Mouse (Mus musculus): ENCODE results near the gene Rxfp3. TPM values are rescaled to one million over a fixed set of nuclear protein-coding genes. Genes with fewer than 3 reads are reported as not detected.

Gene Rxfp3
- polyA plus RNA-seq, 1 experiment from 2014 or later: 2.5 TPM

DNA sequence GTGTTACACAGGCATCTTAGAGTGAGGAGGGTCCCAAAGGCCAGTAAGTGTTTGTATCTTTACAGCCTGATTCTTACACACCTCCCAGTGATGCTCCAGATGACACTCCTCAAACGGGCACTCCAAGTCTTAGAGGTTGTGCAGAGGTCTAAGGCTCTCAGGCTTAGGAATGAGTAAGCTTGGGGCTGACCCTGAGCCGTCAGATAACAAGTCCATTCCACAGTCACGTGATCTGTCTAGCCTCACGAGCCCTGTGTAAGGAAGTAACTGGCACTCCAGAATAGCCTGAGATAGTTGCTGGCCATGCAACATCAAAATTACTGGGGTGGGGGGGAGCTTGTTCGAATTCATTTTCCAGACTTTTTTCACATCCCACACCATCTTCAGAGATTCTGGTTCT is 2.3 kb upstream of the Rxfp3 start:
- peaks cover 12% of the 10 kb centered on the region for H3K4me1 ChIP-seq (ENCODE audit: control insufficient read depth, insufficient read depth, low read length)
- DNase-seq (no peak), ATAC-seq (ENCODE audit: low FRiP score, low TSS enrichment) (no peak)
- H3K4me3 ChIP-seq (replicated peaks; ENCODE audit: low read depth, low read length): no peak overlapping the region
- no peak overlapping the region for H3K27ac ChIP-seq (replicated peaks; ENCODE audit: low read depth, low read length)
- WGBS: 68% methylated on average over 5 of the region's 5 CpGs
- H3K36me3 ChIP-seq (ENCODE audit: control insufficient read depth, insufficient read depth, low read length): no peaks in the 10 kb centered on the region
- H3K9me3 ChIP-seq (ENCODE audit: control insufficient read depth, low read length): no peaks in the 10 kb centered on the region
- H3K9ac ChIP-seq (replicated peaks; ENCODE audit: low read length): no peak overlapping the region
- no peak overlapping the region for H3K4me2 ChIP-seq (ENCODE audit: low read length)
- H3K27me3 ChIP-seq (ENCODE audit: control insufficient read depth, insufficient read depth, low read length): peaks cover 32% of the 10 kb centered on the region

DNA sequence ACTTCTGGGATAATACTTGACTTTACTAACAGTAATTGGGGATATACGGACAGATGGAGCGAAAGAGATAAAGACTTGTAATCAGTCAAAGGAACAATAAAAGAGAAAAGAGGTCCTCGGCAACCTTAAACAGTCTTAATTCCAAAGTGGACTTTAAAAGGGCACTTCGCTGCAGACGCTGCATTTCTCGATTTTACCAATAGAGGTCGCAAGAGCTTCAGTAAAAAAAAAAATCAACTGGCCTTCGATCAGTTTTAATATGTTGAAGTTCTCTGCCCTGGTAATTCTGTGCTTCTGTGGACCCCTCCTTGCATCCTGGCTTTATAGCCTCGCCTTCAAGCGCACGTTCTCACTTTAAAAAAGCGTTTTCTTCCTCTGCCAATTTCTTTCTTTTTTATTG is 685 bp upstream of the Rxfp3 start:
- Histone ChIP-seq H3K9me3 (ENCODE audit: control insufficient read depth, low read length) (no peaks in the 10 kb centered on the region), H3K4me1 (ENCODE audit: control insufficient read depth, insufficient read depth, low read length) (peaks cover 12% of the 10 kb centered on the region), H3K27ac (replicated peaks; ENCODE audit: low read depth, low read length) (no peak overlapping the region), H3K27me3 (ENCODE audit: control insufficient read depth, insufficient read depth, low read length) (peaks cover 41% of the 10 kb centered on the region), H3K36me3 (ENCODE audit: control insufficient read depth, insufficient read depth, low read length) (no peaks in the 10 kb centered on the region), H3K4me3 (replicated peaks; ENCODE audit: low read depth, low read length) (no peak overlapping the region), H3K9ac (replicated peaks; ENCODE audit: low read length) (no peak overlapping the region), H3K4me2 (ENCODE audit: low read length) (no peak overlapping the region)
- 3% methylated on average over 12 of the region's 12 CpGs for WGBS
- DNase-seq (peak; percentile 87), ATAC-seq (ENCODE audit: low FRiP score, low TSS enrichment) (no peak)

- Histone ChIP-seq H3K27ac (replicated peaks; ENCODE audit: low read depth, low read length) (no peak overlapping the region), H3K4me2 (ENCODE audit: low read length) (peak overlapping the region; percentile 65), H3K36me3 (ENCODE audit: control insufficient read depth, insufficient read depth, low read length) (no peaks in the 10 kb centered on the region), H3K4me1 (ENCODE audit: control insufficient read depth, insufficient read depth, low read length) (peaks cover 12% of the 10 kb centered on the region), H3K9me3 (ENCODE audit: control insufficient read depth, low read length) (no peaks in the 10 kb centered on the region), H3K4me3 (replicated peaks; ENCODE audit: low read depth, low read length) (peak overlapping the region; percentile 36), H3K27me3 (ENCODE audit: control insufficient read depth, insufficient read depth, low read length) (peaks cover 41% of the 10 kb centered on the region), H3K9ac (replicated peaks; ENCODE audit: low read length) (peak overlapping the region; percentile 47; the same call in 1 of the 2 replicates)
- WGBS: 4% methylated on average over 8 of the region's 8 CpGs
- peak; percentile 43 for DNase-seq
- no peak for ATAC-seq (ENCODE audit: low FRiP score, low TSS enrichment)
Measured at GRCm38 (mm10) chr15:11037376-11037695, 455 bp downstream of the Rxfp3 start.

DNA sequence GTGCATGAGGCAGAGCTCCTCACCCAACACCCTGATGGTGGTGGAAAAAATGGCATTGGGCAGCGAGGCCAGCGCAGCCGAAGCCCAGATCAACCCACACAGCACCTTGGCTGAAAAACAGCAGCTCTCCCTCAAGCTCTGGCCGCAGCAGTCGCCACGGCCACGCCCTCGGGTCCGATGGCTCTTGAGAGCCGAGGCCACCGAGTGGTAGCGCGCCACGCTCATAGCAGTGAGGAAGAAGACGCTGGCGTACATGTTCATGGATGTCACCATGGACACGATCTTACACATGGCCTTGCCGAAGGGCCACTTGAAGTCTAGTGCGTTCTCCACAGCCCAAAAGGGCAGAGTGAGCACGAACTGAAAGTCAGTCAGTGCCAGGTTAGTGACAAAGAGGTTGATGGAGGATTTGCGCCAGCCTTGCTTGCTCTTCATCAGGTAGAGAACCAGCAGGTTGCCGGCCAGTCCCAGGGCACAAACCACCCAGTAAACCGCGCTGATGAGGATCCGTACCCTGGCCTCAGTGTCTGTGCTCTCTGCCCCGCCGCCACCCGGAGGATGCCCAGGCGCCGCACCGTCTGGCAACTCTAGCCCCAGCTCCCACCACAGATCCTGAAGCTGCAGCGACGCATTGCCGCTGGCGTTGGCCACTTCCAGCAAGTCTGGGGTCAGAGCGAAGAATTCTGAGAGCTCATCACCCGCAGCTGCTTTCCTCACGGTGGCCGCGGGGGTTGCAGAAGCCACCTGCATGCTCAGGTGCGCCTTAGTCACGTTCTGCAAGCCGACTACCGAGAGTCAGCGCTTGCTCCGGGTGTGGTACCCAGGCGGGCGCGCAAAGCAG is 1.0 kb downstream of the Rxfp3 start:
- peak overlapping the region; percentile 47; the same call in 1 of the 2 replicates for H3K9ac ChIP-seq (replicated peaks; ENCODE audit: low read length)
- peak overlapping the region; percentile 65 for H3K4me2 ChIP-seq (ENCODE audit: low read length)
- no peak overlapping the region for H3K27ac ChIP-seq (replicated peaks; ENCODE audit: low read depth, low read length)
- H3K27me3 ChIP-seq (ENCODE audit: control insufficient read depth, insufficient read depth, low read length): peaks cover 41% of the 10 kb centered on the region
- H3K36me3 ChIP-seq (ENCODE audit: control insufficient read depth, insufficient read depth, low read length): no peaks in the 10 kb centered on the region
- peaks cover 12% of the 10 kb centered on the region for H3K4me1 ChIP-seq (ENCODE audit: control insufficient read depth, insufficient read depth, low read length)
- H3K9me3 ChIP-seq (ENCODE audit: control insufficient read depth, low read length): no peaks in the 10 kb centered on the region
- ATAC-seq (ENCODE audit: low FRiP score, low TSS enrichment): no peak
- 3% methylated on average over 49 of the region's 49 CpGs for WGBS
- DNase-seq: peak; percentile 46
- H3K4me3 ChIP-seq (replicated peaks; ENCODE audit: low read depth, low read length): peak overlapping the region; percentile 36

GRCm38 (mm10) chr15:11035947-11036474 is 1.8 kb downstream of the Rxfp3 start:
- ATAC-seq (ENCODE audit: low FRiP score, low TSS enrichment): no peak
- peak overlapping the region; percentile 36 for H3K4me3 ChIP-seq (replicated peaks; ENCODE audit: low read depth, low read length)
- peak; percentile 37 for DNase-seq

DNA sequence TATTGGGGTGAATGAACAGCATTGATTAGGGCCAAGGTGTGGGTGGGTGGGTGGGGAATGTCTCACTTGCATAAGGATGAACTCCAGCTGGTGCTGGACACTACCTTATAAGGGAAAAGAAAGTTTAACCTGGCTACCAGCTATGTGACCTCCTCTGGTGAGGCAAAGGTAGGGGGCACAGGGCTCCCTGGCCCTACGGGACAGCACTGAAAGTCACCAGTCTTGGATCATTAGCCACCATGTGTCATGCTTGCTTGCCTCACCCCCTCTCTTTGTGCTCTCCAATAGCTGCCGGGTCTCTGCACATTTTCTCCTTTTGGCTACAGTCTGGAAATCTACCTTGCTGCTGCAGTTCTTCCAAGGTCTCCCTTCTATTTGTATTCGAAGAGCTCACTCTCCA is 7.6 kb downstream of the Rxfp3 start:
- no peak overlapping the region for H3K4me2 ChIP-seq (ENCODE audit: low read length)
- H3K36me3 ChIP-seq (ENCODE audit: control insufficient read depth, insufficient read depth, low read length): no peaks in the 10 kb centered on the region
- H3K4me1 ChIP-seq (ENCODE audit: control insufficient read depth, insufficient read depth, low read length): no peaks in the 10 kb centered on the region
- H3K4me3 ChIP-seq (replicated peaks; ENCODE audit: low read depth, low read length): no peak overlapping the region
- no peak overlapping the region for H3K9ac ChIP-seq (replicated peaks; ENCODE audit: low read length)
- no peak overlapping the region for H3K27ac ChIP-seq (replicated peaks; ENCODE audit: low read depth, low read length)
- no peaks in the 10 kb centered on the region for H3K9me3 ChIP-seq (ENCODE audit: control insufficient read depth, low read length)
- DNase-seq: no peak
- no peak for ATAC-seq (ENCODE audit: low FRiP score, low TSS enrichment)
- peaks cover 10% of the 10 kb centered on the region for H3K27me3 ChIP-seq (ENCODE audit: control insufficient read depth, insufficient read depth, low read length)
- 67% methylated on average over 3 of the region's 3 CpGs for WGBS

More at GRCm38 (mm10) chr15:11035947-11036474, 1.8 kb downstream of the Rxfp3 start:
- H3K4me2 ChIP-seq (ENCODE audit: low read length): peak overlapping the region; percentile 65
- H3K27me3 ChIP-seq (ENCODE audit: control insufficient read depth, insufficient read depth, low read length): peaks cover 41% of the 10 kb centered on the region
- H3K36me3 ChIP-seq (ENCODE audit: control insufficient read depth, insufficient read depth, low read length): no peaks in the 10 kb centered on the region
- WGBS: 5% methylated on average over 34 of the region's 34 CpGs
- H3K27ac ChIP-seq (replicated peaks; ENCODE audit: low read depth, low read length): no peak overlapping the region
- H3K4me1 ChIP-seq (ENCODE audit: control insufficient read depth, insufficient read depth, low read length): peaks cover 12% of the 10 kb centered on the region
- no peak overlapping the region; the same call in 1 of the 2 replicates for H3K9ac ChIP-seq (replicated peaks; ENCODE audit: low read length)
- H3K9me3 ChIP-seq (ENCODE audit: control insufficient read depth, low read length): no peaks in the 10 kb centered on the region

DNA sequence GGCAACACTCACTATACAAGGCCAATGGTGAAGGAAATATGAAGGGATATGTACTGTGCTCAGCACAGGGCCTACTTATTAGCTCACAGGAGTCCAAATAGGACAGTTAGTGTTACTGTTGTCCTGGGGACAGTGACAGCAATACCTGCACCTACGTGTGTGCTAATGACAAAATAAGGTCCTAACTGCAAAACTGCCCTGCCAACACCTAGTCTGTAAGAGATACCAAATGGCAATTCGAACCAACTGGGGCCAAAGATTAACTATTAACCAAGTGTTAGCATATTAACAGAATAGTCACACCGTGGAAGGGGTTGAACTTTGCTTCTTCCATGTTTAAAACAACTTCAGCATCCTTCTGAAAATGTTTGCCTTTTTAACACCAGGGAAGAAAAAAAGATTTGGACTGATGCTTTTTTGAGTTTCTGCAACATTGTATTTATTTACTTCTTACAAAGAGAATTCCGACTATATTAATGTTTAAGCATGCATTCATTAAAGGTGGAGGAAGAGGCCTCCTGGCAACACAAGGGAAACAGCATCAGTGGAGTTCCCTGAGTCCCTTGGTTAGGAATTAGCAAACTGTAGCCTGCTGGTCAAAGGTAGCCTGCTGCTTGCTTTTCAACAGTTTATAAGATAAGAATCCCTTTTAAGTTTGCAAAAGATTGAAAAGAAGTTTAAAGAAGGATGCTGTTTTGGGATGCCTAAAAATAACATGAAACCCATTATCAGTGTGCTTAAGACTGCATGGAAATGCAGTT is 10.8 kb downstream of the Rxfp3 start:
- H3K27me3 ChIP-seq (ENCODE audit: control insufficient read depth, insufficient read depth, low read length): no peaks in the 10 kb centered on the region
- no peaks in the 10 kb centered on the region for H3K9me3 ChIP-seq (ENCODE audit: control insufficient read depth, low read length)
- H3K27ac ChIP-seq (replicated peaks; ENCODE audit: low read depth, low read length): no peak overlapping the region
- H3K9ac ChIP-seq (replicated peaks; ENCODE audit: low read length): no peak overlapping the region
- H3K4me1 ChIP-seq (ENCODE audit: control insufficient read depth, insufficient read depth, low read length): no peaks in the 10 kb centered on the region
- H3K4me3 ChIP-seq (replicated peaks; ENCODE audit: low read depth, low read length): no peak overlapping the region
- H3K36me3 ChIP-seq (ENCODE audit: control insufficient read depth, insufficient read depth, low read length): no peaks in the 10 kb centered on the region
- ATAC-seq (ENCODE audit: low FRiP score, low TSS enrichment) (no peak), DNase-seq (no peak)
- WGBS: 85% methylated on average over 4 of the region's 4 CpGs
- H3K4me2 ChIP-seq (ENCODE audit: low read length): no peak overlapping the region

DNA sequence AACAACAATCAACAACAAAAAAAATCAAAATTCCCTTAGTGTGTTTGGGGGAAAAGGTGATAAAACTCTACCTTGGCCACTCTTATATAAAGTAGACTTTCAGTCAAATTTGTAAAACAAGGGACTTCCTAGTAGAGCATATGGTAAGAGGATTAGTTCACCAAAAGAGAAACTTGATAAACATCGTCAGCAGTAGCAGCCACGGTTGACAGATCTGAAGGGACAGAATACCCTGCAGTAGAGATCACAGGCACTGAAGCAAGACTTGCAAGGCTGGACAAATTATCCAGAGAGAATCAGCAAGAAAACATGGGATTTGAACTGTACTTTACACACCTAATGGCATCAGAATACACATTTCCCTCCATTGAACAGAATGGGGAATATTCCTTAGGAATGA is 22.9 kb downstream of the Rxfp3 start:
- Histone ChIP-seq H3K4me1 (ENCODE audit: control insufficient read depth, insufficient read depth, low read length) (no peaks in the 10 kb centered on the region), H3K36me3 (ENCODE audit: control insufficient read depth, insufficient read depth, low read length) (no peaks in the 10 kb centered on the region), H3K9ac (replicated peaks; ENCODE audit: low read length) (no peak overlapping the region), H3K9me3 (ENCODE audit: control insufficient read depth, low read length) (no peaks in the 10 kb centered on the region), H3K4me2 (ENCODE audit: low read length) (no peak overlapping the region), H3K27ac (replicated peaks; ENCODE audit: low read depth, low read length) (no peak overlapping the region), H3K4me3 (replicated peaks; ENCODE audit: low read depth, low read length) (no peak overlapping the region), H3K27me3 (ENCODE audit: control insufficient read depth, insufficient read depth, low read length) (no peaks in the 10 kb centered on the region)
- ATAC-seq (ENCODE audit: low FRiP score, low TSS enrichment) (no peak), DNase-seq (no peak)
- 6% methylated on average over 2 of the region's 2 CpGs for WGBS
